In the genomic region with DNA sequence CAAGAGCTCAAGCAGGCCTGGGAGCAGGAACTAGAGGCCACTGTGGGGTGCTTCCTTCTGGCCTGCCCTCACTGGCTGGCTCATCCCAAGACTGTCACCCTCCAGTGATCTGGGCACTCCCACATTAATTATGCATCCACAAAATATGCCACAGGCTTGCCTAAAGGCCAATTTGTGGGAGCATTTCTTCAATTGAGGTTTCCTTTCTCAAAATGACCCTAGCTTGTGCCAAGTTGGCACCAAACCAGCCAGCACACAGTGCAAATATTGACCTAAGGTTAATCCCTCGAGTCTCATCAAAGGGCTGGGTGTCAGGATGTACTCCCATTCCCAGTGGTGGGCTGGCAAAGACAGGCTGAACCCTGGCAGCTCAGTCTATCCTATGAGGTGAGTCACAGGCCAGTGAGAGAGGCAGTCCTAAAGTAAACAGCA, we compare ENCODE assay signal across 8 mouse cellular contexts.
DNase-seq lines count a peak whose midpoint lies in the region; ATAC-seq lines count a peak whose summit lies in the region.

No protein-coding gene starts in this region.

- 11% methylated on average over 1 of the region's 1 CpGs for WGBS in forebrain, embryonic 13.5 days
- WGBS in forebrain, embryonic 10.5 days: 41% methylated on average over 1 of the region's 1 CpGs
- 0% methylated on average over 1 of the region's 1 CpGs for WGBS in forebrain, embryonic 14.5 days
- WGBS in liver, embryonic 15.5 days (ENCODE audit: insufficient replicate concordance): 17% methylated on average over 1 of the region's 1 CpGs

- H3K9me3 ChIP-seq in forebrain, embryonic 13.5 days (replicated peaks): no peaks in the 10 kb centered on the region
- no peaks in the 10 kb centered on the region for H3K9me3 ChIP-seq in forebrain, embryonic 10.5 days
- H3K9me3 ChIP-seq in forebrain, embryonic 14.5 days (replicated peaks; ENCODE audit: control insufficient read depth, low read length): no peaks in the 10 kb centered on the region
- no peaks in the 10 kb centered on the region for H3K9me3 ChIP-seq in liver, embryonic 15.5 days (replicated peaks)

- H3K4me2 ChIP-seq in forebrain, embryonic 13.5 days: no peak overlapping the region
- no peak overlapping the region for H3K4me2 ChIP-seq in forebrain, embryonic 14.5 days (ENCODE audit: low read length)
- H3K4me2 ChIP-seq in liver, embryonic 15.5 days: no peak overlapping the region

- no peak overlapping the region for H3K27ac ChIP-seq in forebrain, embryonic 13.5 days
- H3K27ac ChIP-seq in forebrain, embryonic 10.5 days: no peak overlapping the region
- H3K27ac ChIP-seq in forebrain, embryonic 14.5 days (ENCODE audit: low read depth, low read length): no peak overlapping the region
- H3K27ac ChIP-seq in liver, embryonic 15.5 days (replicated peaks): no peak overlapping the region

- DNase-seq in forebrain, embryonic 10.5 days (ENCODE audit: extremely low spot score, low spot score): no peak
- DNase-seq in 3T3-L1 (ENCODE audit: low read depth, low spot score): peak; percentile 59
- DNase-seq in forebrain, embryonic 14.5 days (ENCODE audit: low spot score): peak; percentile 59
- DNase-seq in layer of hippocampus, adult 9-10 months (ENCODE audit: low spot score): no peak
- DNase-seq in thymus, postnatal 10 days (ENCODE audit: low spot score in 2 of 2): no peak

- H3K27me3 ChIP-seq in forebrain, embryonic 13.5 days: no peaks in the 10 kb centered on the region
- no peaks in the 10 kb centered on the region for H3K27me3 ChIP-seq in forebrain, embryonic 10.5 days (ENCODE audit: poor library complexity, severe bottlenecking)
- no peaks in the 10 kb centered on the region for H3K27me3 ChIP-seq in forebrain, embryonic 14.5 days (replicated peaks; ENCODE audit: control insufficient read depth, insufficient read depth, low read length)
- H3K27me3 ChIP-seq in liver, embryonic 15.5 days: no peaks in the 10 kb centered on the region

- peaks cover 16% of the 10 kb centered on the region for H3K4me1 ChIP-seq in forebrain, embryonic 13.5 days
- H3K4me1 ChIP-seq in forebrain, embryonic 10.5 days: 0 out of 2 replicates have a peak, but pooled peaks cover under 1% of the 10 kb centered on the region
- H3K4me1 ChIP-seq in forebrain, embryonic 14.5 days (ENCODE audit: control insufficient read depth, insufficient read depth, low read length): no peaks in the 10 kb centered on the region
- 0 out of 2 replicates have a peak, but pooled peaks cover 3% of the 10 kb centered on the region for H3K4me1 ChIP-seq in liver, embryonic 15.5 days (replicated peaks)

- H3K9ac ChIP-seq in forebrain, embryonic 13.5 days: no peak overlapping the region
- H3K9ac ChIP-seq in forebrain, embryonic 14.5 days (ENCODE audit: low read length): no peak overlapping the region
- H3K9ac ChIP-seq in liver, embryonic 15.5 days: no peak overlapping the region

- ATAC-seq in forebrain, embryonic 13.5 days: peak; percentile 62; the same call in 1 of the 2 replicates
- peak; percentile 76; the same call in 1 of the 2 replicates for ATAC-seq in forebrain, embryonic 14.5 days
- 0 out of 2 replicates have a peak, but pooled peaks have one; percentile 42 for ATAC-seq in liver, embryonic 15.5 days (ENCODE audit: insufficient read depth)
- ATAC-seq in granulocyte monocyte progenitor cell, adult 5-6 weeks (replicated peaks; ENCODE audit: poor library complexity, severe bottlenecking): no peak

- H3K4me3 ChIP-seq in forebrain, embryonic 13.5 days: no peak overlapping the region
- H3K4me3 ChIP-seq in forebrain, embryonic 10.5 days: no peak overlapping the region
- no peak overlapping the region for H3K4me3 ChIP-seq in forebrain, embryonic 14.5 days (ENCODE audit: low read depth, low read length)
- H3K4me3 ChIP-seq in liver, embryonic 15.5 days (replicated peaks): no peak overlapping the region

- no peaks in the 10 kb centered on the region for H3K36me3 ChIP-seq in forebrain, embryonic 13.5 days (ENCODE audit: poor library complexity, severe bottlenecking)
- H3K36me3 ChIP-seq in forebrain, embryonic 10.5 days (replicated peaks): no peaks in the 10 kb centered on the region
- no peaks in the 10 kb centered on the region for H3K36me3 ChIP-seq in forebrain, embryonic 14.5 days (ENCODE audit: control insufficient read depth, insufficient read depth, low read length)
- H3K36me3 ChIP-seq in liver, embryonic 15.5 days (replicated peaks): no peaks in the 10 kb centered on the region

Comparison
In these comparisons a context has a peak if more than half of its experiments do, and no peak if none do; other contexts are left out.
1. DNase-seq: peak in 3T3-L1 (single experiment) and forebrain, embryonic 14.5 days (single experiment); none in forebrain, embryonic 10.5 days (single experiment), layer of hippocampus, adult 9-10 months (single experiment) and thymus, postnatal 10 days (0 of 2).